Mouse (Mus musculus): ENCODE data around the gene Jph3.

Jph3 gene

GRCm38 (mm10) chr8:121729323-121729722 lies at the start of gene Jph3:
TSS of gene Jph3 (plus strand) at chr8:121729623.
- DNase-seq, result no peak

GRCm38 (mm10) chr8:121680896-121681295 lies 48.5 kb upstream of the Jph3 start:
- peak; percentile 56 for DNase-seq

DNA sequence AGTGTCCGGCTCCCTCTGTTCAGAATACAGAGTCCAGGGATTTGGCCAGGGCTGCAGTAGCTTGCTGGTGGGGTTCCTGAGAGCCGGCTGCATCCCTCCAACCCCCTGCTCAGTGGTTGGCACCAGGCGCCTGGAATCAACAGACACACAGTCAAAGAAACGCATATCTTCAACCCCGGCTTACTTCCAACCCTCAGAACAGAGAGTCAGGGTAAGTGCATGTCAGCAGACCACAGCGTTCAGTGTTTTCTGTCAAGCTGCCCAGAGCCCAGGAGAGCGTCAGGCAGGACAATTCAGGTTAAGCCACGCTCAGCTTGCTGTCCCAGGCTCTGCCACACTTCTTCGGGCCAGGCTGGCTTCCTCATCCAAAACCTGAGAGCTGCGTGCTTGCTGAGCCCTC lies 48.0 kb upstream of the Jph3 start:
- peak; percentile 49 for DNase-seq

GRCm38 (mm10) chr8:121683083-121683832 lies 46.2 kb upstream of the Jph3 start:
- DNase-seq, result no peak

DNA sequence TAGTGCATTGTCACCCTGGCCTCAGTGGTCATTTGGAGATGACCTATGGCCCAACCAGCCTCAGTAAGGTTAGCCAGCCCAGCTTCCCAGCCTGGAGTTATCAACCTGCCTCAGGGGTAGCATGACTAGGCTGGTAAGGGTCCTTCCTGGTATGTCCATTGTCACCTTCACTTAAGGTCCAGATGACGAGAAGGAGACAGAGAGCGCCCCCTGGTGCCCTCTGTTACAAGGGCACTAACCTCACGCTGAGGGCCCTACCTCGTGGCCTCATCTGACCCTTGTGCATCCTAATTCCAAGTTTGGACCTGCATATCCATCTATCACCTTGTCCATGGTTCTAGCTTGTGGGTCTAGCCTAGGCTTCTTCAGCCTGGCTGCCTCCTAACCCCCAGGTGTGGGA lies 44.0 kb upstream of the Jph3 start:
- DNase-seq, result peak; percentile 71

GRCm38 (mm10) chr8:121687455-121688161 lies 41.8 kb upstream of the Jph3 start:
- DNase-seq, result no peak

- no peak for DNase-seq
Observed at GRCm38 (mm10) chr8:121688496-121688895, 40.9 kb upstream of the Jph3 start.

DNA sequence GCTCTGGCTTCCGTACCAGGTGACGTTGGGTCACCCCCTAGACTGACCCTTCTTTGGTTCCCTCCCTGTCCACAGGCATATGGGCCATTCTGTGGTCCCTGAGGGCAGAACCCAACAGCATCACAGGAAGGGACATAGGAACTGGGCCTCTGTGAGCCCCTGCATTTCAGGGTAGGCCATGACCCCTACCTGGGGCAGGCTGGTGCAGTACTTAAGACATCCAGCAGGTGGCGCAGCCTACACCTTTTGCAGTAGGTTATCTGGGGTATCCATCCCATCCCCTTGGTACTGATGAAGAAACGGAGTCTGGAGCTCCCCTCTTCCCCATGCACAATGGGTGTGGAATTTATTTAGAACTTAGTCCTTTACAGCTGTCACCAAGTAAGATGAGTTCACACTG lies 35.0 kb upstream of the Jph3 start:
- peak; percentile 82 for DNase-seq

DNA sequence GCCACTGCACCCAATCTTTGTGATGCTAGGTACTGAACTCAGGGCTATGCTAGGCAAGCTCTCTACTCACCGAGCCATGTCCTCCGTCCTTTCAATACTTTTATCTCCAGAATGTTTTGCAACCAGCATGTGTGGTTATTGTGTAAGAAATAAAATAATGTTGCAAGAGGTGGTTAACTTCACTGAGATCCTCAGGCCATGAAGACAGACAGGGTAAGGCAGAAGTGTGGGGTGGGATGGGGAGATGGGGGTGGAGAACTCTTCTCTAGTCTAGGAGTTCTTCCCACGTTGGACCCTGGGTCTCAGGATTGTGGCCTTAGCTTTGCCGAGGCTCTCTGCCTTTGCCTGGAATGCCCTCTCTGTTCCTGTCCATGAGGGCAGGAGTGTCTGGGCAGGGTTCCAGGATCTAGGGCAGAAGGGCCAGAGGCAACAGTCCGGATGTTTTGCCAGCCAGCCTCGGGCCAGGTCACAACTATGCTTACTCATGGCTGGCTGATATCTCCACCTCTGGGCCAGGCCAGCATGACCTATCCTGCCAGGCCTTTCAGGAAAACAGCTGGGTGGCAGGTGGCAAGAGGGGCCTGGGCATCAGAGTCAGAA lies 33.7 kb upstream of the Jph3 start:
- DNase-seq, result no peak

DNA sequence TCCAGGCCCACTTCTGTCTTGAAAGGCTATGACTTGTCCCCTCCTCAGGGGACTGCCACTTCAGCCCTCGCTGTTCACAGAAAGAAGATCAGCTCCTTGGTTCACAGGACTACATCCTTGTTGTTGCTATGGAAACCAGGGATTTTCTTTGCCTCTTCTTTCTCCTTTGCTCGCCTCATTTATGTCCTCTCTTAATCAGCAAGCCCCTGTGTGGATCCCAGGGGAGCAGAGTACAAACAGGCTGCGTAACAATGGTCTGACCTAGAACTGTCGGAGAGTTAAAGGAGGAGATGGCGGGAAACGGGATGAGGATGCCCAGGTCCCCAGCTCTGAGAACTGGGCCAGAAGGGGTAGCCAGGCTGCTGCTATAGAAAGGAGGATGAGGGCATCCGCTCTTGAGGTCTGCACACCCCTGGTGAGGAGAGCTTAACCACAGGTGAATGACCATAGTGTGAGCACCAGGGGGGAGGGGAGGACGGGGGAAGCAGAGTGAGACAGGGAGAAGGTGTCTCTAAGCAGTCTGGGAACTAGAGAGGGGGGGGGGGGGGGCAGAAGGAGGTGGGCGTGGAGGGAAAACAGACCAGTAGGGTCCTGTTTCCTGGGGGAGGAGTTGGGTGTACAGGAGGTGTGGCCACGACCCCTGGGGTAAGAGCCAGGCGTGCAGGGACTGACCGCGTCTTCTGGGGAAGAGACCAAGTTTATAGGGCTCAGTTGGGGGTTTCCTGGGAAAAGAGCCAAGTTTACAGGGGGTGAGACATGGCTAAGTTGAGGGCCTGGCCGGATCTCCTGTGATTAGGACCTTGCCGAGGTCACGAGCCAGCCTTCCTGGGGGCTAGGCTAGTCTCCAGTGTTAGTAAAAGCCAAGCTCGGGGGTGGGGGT lies 31.4 kb upstream of the Jph3 start:
- peak; percentile 74 for DNase-seq

GRCm38 (mm10) chr8:121698615-121699101 lies 30.8 kb upstream of the Jph3 start:
- DNase-seq, result no peak

DNA sequence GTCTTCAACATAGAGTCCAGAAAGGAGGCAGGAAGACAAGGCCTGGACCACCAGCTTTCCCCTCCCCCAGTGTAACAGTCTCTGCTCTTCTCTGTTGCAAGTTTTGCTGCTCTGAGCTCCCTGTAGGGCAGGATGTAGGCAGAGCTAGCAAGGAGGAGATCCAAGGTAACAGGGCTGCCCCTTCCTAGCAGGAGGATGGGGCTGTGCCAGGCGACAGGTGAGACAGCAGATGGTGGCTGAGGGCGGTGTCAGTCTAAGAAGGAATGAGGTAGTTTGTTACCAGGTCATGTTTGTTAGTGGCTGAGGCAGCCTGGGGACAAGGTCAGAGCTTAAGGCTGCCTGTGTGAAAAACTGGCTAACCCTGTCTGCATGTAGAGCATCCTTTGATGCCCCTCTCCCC lies 29.5 kb upstream of the Jph3 start:
- DNase-seq, result peak; percentile 96

DNA sequence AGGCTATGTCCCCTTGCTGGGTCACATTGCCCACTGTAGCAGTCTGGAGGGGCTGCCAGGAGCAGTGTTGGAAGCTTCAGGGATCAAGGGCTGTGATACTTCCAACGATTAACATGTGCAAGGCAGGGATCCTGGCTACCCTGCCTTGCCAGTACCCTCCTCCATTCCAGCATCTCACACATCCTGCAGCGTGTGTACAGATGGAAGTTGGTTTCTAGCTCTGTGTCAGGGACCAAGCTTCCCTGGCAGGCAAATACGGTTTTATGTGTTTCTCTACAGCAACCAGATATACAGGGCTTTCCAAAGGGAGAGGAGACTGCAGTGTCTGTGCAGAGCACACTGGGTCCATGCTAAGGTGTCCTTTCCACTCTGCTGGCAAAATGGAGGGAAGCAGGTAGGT lies 24.2 kb upstream of the Jph3 start:
- DNase-seq, result no peak

- DNase-seq, result no peak
Observed at GRCm38 (mm10) chr8:121706956-121707355, 22.5 kb upstream of the Jph3 start.

DNA sequence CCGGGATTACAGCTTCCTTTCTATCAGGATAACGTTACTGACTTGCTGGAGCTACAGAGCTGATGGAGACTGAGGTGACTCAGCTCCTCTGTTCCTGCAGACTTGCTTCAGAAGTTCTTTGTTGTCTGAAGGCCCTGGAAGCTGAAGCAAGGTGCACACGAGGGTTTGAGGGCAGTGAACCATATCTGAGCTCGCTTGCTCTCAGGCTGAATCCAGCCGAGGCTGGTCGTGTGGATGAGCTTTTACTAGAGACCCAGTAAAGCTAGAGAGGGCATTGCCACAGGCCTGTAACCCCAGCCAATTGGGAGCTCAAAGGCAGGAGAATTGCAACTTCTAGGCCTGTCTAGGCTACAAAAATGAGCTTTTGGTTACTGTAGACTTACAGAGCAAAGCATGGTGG lies 21.0 kb upstream of the Jph3 start:
- no peak for DNase-seq

DNA sequence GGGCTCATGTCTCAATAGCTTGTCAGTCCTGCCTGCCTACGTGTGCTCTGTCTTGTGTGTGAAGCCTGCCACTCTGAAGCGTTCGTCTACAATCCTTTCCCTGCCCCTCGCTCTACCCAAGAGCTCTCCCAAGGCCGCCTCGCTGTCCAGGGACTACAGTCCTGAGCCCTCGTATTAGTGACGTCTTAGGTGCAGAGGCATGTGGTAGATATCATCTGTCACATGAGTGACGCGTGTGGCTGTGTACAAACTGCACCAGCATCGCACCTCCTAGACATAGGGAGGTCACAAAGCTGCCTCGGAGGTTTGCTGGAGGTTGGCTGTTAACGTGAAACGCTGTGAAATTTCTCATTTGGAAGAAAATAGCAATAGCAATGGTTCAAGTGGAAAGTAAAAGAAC lies 11.9 kb upstream of the Jph3 start:
- no peak for DNase-seq

DNA sequence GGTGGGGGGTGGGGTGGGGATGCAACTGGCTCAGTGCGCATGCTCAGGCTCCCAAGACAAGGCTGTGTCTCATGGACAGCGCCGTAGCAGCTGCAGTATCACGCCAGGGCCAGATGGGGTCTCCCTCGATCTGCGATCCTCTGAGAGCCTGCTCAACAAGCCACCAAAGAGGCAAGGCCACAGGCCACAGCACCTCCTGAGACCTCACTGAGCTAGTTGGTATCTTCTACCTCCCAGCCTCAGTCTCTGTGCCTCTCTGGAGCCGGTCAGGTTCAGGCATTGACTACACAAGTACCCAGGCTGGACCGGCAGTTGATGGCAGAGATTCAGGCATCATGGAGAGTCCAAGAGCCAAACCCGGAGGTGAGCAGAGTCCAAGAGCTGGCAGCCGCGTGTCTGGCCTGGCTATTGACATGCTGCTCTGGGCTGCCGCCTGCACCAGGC lies 11.4 kb upstream of the Jph3 start:
- peak; percentile 96 for DNase-seq

DNA sequence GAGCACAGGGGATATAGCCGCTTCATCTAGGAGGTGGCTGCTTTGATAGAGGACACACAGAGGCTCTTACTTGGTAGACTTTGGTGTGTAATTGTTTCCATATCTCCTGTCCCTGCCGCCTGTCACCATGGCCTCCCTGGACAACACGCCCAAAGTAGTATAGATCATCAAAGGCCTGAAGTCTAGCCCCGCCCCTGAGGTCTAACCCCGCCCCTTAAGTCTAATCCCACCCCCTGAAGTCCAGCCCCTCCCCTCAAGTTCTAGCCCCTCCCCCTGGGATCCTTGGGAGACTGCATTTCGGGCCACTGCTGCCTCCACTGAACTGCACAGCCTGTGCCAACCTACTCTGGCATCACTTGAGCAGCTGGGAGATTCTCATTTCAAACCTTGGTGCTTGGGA lies 10.5 kb upstream of the Jph3 start:
- no peak for DNase-seq

DNA sequence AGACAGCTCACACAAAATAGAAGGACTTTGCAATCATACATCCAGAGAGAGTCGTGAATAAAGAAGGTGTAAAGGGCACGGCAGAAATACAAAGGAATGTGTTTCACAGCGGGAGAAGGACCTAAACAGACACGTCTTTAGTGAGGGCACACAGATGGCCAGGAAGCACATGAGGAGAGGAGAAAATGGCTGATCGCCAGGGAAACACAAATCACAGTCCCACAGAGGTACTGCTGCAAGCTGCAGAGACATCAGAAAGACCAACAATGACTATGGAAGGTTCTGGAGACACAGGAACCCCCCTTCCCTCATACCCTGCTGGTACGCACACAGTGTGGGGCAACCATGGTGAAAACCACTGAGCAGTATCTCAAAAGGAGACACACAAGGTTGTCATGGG lies 8.4 kb upstream of the Jph3 start:
- DNase-seq, result peak; percentile 66

DNA sequence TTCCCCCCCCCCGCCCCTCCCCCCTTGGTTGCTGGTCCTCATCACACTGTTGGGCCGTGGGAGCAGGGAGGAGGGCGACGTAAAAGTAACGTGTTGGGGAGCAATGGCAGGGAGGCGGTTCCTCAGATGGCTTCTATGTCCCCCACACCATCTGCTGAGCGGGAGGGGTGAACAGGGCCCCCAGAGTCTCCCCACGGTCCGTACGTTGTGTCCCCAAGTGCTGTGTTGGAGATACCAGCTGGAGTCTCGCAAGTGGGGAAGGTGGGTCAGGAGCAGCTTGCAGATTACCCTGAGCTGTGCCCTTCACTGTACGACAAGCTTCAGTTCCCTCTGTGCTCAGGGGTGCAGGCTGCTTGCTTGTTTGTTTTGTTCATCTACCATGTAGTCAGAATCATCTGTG lies 5.6 kb upstream of the Jph3 start:
- no peak for DNase-seq

DNA sequence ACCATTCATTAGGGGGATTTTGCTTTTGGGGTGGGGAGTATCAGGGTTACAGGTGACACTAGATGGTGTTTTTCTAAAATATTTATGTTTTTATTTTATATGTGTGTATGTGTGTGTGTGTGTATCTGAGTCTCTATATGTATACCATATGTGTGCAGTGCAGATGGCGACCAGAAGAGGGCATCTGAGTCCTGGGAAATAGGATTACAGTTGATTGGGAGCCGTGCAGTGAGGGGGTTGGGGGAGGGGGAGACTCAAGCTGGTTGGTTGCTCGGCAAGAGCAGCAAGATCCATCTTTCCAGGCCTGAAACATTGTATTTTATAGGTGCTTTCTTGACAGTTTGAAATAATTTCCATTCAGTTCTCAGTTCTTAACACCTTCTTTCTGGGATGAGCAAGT lies 2.3 kb upstream of the Jph3 start:
- DNase-seq, result no peak

GRCm38 (mm10) chr8:121729754-121730153 lies 331 bp downstream of the Jph3 start:
- peak; percentile 56 for DNase-seq

- DNase-seq, result no peak
Observed at GRCm38 (mm10) chr8:121730170-121730569, 747 bp downstream of the Jph3 start.

Data from cerebellum, adult 8-10 months (tissue).